Mouse (Mus musculus) midbrain, embryonic 14.5 days (tissue): ENCODE measurements around the gene Erg. TPM values are rescaled to one million over a fixed set of nuclear protein-coding genes. Genes with fewer than 3 reads are reported as not detected.

Experiments
- ATAC-seq: fragments of 200-750 bp; cut with Nextera tagmentation; 2 replicates; pipeline ENCODE4 v1.8.0; 2017; ENCODE audit warnings: moderate number of reproducible peaks, moderate library complexity; ENCODE audit not compliant: low FRiP score, low TSS enrichment
- DNase-seq: peaks from one replicate; pipeline ENCODE4 v3.0.0-alpha.2; 2015
- H3K27ac ChIP-seq: fragments of 300-500 bp; sonication (generic); replicated peaks from 2 replicates; pipeline ENCODE4 v1.5.1; 2014; ENCODE audit warnings: mild to moderate bottlenecking, low read depth, low read length, moderate library complexity
- H3K27me3 ChIP-seq: fragments of 300-500 bp; sonication (generic); 2 replicates; pipeline ENCODE4 v1.6.1; 2014; ENCODE audit warnings: low read length, control low read depth, mixed read lengths; ENCODE audit not compliant: control insufficient read depth, insufficient read depth
- H3K36me3 ChIP-seq: fragments of 300-500 bp; sonication (generic); 2 replicates; pipeline ENCODE4 v1.6.1; 2014; ENCODE audit warnings: low read length, control low read depth; ENCODE audit not compliant: control insufficient read depth, insufficient read depth
- H3K4me1 ChIP-seq: fragments of 300-500 bp; sonication (generic); 2 replicates; pipeline ENCODE4 v1.6.1; 2014; ENCODE audit warnings: mild to moderate bottlenecking, antibody characterized with exemption, low read length, control low read depth; ENCODE audit not compliant: control insufficient read depth, insufficient read depth
- H3K4me2 ChIP-seq: fragments of 300-500 bp; sonication (generic); 2 replicates; pipeline ENCODE4 v1.6.1; 2014; ENCODE audit warnings: mild to moderate bottlenecking, low read length, moderate library complexity
- H3K4me3 ChIP-seq: fragments of 300-500 bp; sonication (generic); replicated peaks from 2 replicates; pipeline ENCODE4 v1.5.1; 2014; ENCODE audit warnings: low read depth, low read length
- H3K9ac ChIP-seq: fragments of 300-500 bp; sonication (generic); replicated peaks from 2 replicates; pipeline ENCODE4 v1.6.1; 2014; ENCODE audit warnings: mild to moderate bottlenecking, low read length, moderate library complexity
- H3K9me3 ChIP-seq: fragments of 300-500 bp; sonication (generic); 2 replicates; pipeline ENCODE4 v1.6.1; 2016; ENCODE audit warnings: low read length, control low read depth, mixed read lengths; ENCODE audit not compliant: control insufficient read depth
- WGBS: fragments of 180-500 bp; shearing (Covaris S2); extraction: QIAGEN DNeasy Blood & Tissue Kit; methylation state at CpG from one replicate; pipeline ENCODE4 v1.1.7; 2014; 5-methylcytosine and 5-hydroxymethylcytosine counted together
- polyA plus RNA-seq: library from polyadenylated mRNA; unstranded; fragments of >200 nt; fragmentation: Nextera tagmentation; extraction: Ambion mirVana; gene quantifications from 2 replicates; pipeline ENCODE4 v1.2.1, GENCODE M21; 2014

Erg gene
- polyA plus RNA-seq, 1 experiment from 2014 or later, result 1.3 TPM

GRCm38 (mm10) chr16:95596884-95597577 lies 10.6 kb upstream of the Erg start:
- no peak for DNase-seq
- Histone ChIP-seq H3K36me3 (no peaks in the 10 kb centered on the region), H3K4me2 (no peak overlapping the region), H3K4me3 (no peak overlapping the region), H3K9ac (no peak overlapping the region), H3K9me3 (no peaks in the 10 kb centered on the region), H3K27me3 (no peaks in the 10 kb centered on the region), H3K4me1 (peaks cover 14% of the 10 kb centered on the region; the same call in 1 of the 2 replicates), H3K27ac (no peak overlapping the region)
- peak; percentile 57; the same call in 1 of the 2 replicates for ATAC-seq
- 60% methylated on average over 11 of the region's 11 CpGs for WGBS

- peaks cover 7% of the 10 kb centered on the region for H3K4me1 ChIP-seq
- H3K4me3 ChIP-seq, result no peak overlapping the region
Measured at GRCm38 (mm10) chr16:95588849-95589248, 2.5 kb upstream of the Erg start.

GRCm38 (mm10) chr16:95586726-95587125 lies 333 bp upstream of the Erg start:
- Histone ChIP-seq H3K4me3 (no peak overlapping the region), H3K9me3 (0 out of 2 replicates have a peak, but pooled peaks cover 4% of the 10 kb centered on the region), H3K4me2 (no peak overlapping the region), H3K36me3 (no peaks in the 10 kb centered on the region), H3K4me1 (peaks cover 7% of the 10 kb centered on the region), H3K27ac (no peak overlapping the region), H3K9ac (no peak overlapping the region), H3K27me3 (peaks cover 18% of the 10 kb centered on the region)
- no peak for ATAC-seq
- WGBS, result 48% methylated on average over 7 of the region's 7 CpGs
- no peak for DNase-seq

More at GRCm38 (mm10) chr16:95588849-95589248, 2.5 kb upstream of the Erg start:
- Histone ChIP-seq H3K4me2 (no peak overlapping the region), H3K27me3 (peaks cover 18% of the 10 kb centered on the region), H3K9me3 (0 out of 2 replicates have a peak, but pooled peaks cover 4% of the 10 kb centered on the region), H3K9ac (no peak overlapping the region), H3K27ac (no peak overlapping the region), H3K36me3 (no peaks in the 10 kb centered on the region)
- 79% methylated on average over 5 of the region's 5 CpGs for WGBS
- no peak for ATAC-seq
- DNase-seq, result no peak

- under 1% methylated on average over 36 of the region's 36 CpGs for WGBS
- peaks cover 18% of the 10 kb centered on the region for H3K27me3 ChIP-seq
Measured at GRCm38 (mm10) chr16:95585541-95586310, 667 bp downstream of the Erg start.

GRCm38 (mm10) chr16:95584751-95585528 lies 1.5 kb downstream of the Erg start:
- DNase-seq (no peak), ATAC-seq (peak; percentile 46; the same call in 1 of the 2 replicates)
- H3K27ac ChIP-seq, result no peak overlapping the region
- H3K9me3 ChIP-seq, result no peaks in the 10 kb centered on the region
- peak overlapping the region; percentile 45; the same call in 1 of the 2 replicates for H3K9ac ChIP-seq
- H3K27me3 ChIP-seq, result peaks cover 18% of the 10 kb centered on the region
- peak overlapping the region; percentile 32 for H3K4me3 ChIP-seq
- WGBS, result 15% methylated on average over 37 of the region's 37 CpGs
- H3K4me2 ChIP-seq, result peak overlapping the region; percentile 87
- peaks cover 7% of the 10 kb centered on the region for H3K4me1 ChIP-seq
- no peaks in the 10 kb centered on the region for H3K36me3 ChIP-seq

More at GRCm38 (mm10) chr16:95585541-95586310, 667 bp downstream of the Erg start:
- Histone ChIP-seq H3K36me3 (no peaks in the 10 kb centered on the region), H3K27ac (no peak overlapping the region), H3K9ac (peak overlapping the region; percentile 45; the same call in 1 of the 2 replicates), H3K9me3 (no peaks in the 10 kb centered on the region), H3K4me1 (peaks cover 7% of the 10 kb centered on the region), H3K4me3 (peak overlapping the region; percentile 32), H3K4me2 (peak overlapping the region; percentile 87)
- peak; percentile 74 for DNase-seq
- ATAC-seq, result peak; percentile 77

- no peak overlapping the region for H3K4me2 ChIP-seq
- DNase-seq (no peak), ATAC-seq (no peak)
- H3K4me1 ChIP-seq, result no peaks in the 10 kb centered on the region
- no peaks in the 10 kb centered on the region for H3K36me3 ChIP-seq
- H3K27ac ChIP-seq, result no peak overlapping the region
- 90% methylated on average over 4 of the region's 4 CpGs for WGBS
- H3K4me3 ChIP-seq, result no peak overlapping the region
- H3K9ac ChIP-seq, result no peak overlapping the region
- peaks cover 4% of the 10 kb centered on the region; the same call in 1 of the 2 replicates for H3K27me3 ChIP-seq
- no peaks in the 10 kb centered on the region for H3K9me3 ChIP-seq
Measured at GRCm38 (mm10) chr16:95579289-95579688, 7.1 kb downstream of the Erg start.

- Histone ChIP-seq H3K9me3 (no peaks in the 10 kb centered on the region), H3K4me2 (no peak overlapping the region), H3K4me1 (no peaks in the 10 kb centered on the region), H3K36me3 (no peaks in the 10 kb centered on the region), H3K27me3 (no peaks in the 10 kb centered on the region), H3K4me3 (no peak overlapping the region), H3K9ac (no peak overlapping the region), H3K27ac (no peak overlapping the region)
- 81% methylated on average over 13 of the region's 13 CpGs for WGBS
- ATAC-seq, result no peak
- no peak for DNase-seq
Measured at GRCm38 (mm10) chr16:95573163-95573562, 13.2 kb downstream of the Erg start.

GRCm38 (mm10) chr16:95570616-95571015 lies 15.8 kb downstream of the Erg start:
- no peaks in the 10 kb centered on the region for H3K9me3 ChIP-seq
- H3K4me3 ChIP-seq, result no peak overlapping the region
- no peak overlapping the region for H3K4me2 ChIP-seq
- no peaks in the 10 kb centered on the region for H3K4me1 ChIP-seq
- WGBS, result 3% methylated on average over 1 of the region's 1 CpGs
- H3K9ac ChIP-seq, result no peak overlapping the region
- DNase-seq (peak; percentile 40), ATAC-seq (no peak)
- H3K27ac ChIP-seq, result no peak overlapping the region
- H3K36me3 ChIP-seq, result no peaks in the 10 kb centered on the region
- H3K27me3 ChIP-seq, result no peaks in the 10 kb centered on the region
